Mouse (Mus musculus) kidney, adult 9 months (tissue): ENCODE results near the gene Phf11a.
"Not testable (repeated sequence)": the region's sequence is repeated elsewhere in the genome, so short reads cannot be mapped to it uniquely, and the experiment has no call there.

ENCODE experiments used
- DNase-seq: peaks from one replicate; pipeline ENCODE4 v3.0.0; 2022

Gene Phf11a

GRCm38 (mm10) chr14:59297391-59297790 is at the start of gene Phf11a:
Gene Phf11a, minus strand, starts transcription at chr14:59297522.
- peak; percentile 31 for DNase-seq

GRCm38 (mm10) chr14:59341189-59341588 is 43.9 kb upstream of the Phf11a start, which contains the start of gene Phf11b:
Gene Phf11b, minus strand, starts transcription at chr14:59341351.
- peak; percentile 32 for DNase-seq

- DNase-seq, result no peak
Observed at GRCm38 (mm10) chr14:59339541-59339940, 42.2 kb upstream of the Phf11a start.

GRCm38 (mm10) chr14:59336056-59336455 is 38.7 kb upstream of the Phf11a start:
- not testable (repeated sequence) for DNase-seq

- DNase-seq, result peak; percentile 17
Observed at GRCm38 (mm10) chr14:59330499-59330898, 33.2 kb upstream of the Phf11a start.

GRCm38 (mm10) chr14:59319970-59320369 is 22.6 kb upstream of the Phf11a start:
- DNase-seq, result not testable (repeated sequence)

- DNase-seq, result not testable (repeated sequence)
Observed at GRCm38 (mm10) chr14:59319036-59319435, 21.7 kb upstream of the Phf11a start.

- not testable (repeated sequence) for DNase-seq
Observed at GRCm38 (mm10) chr14:59291769-59292168, 5.6 kb downstream of the Phf11a start.

- DNase-seq, result not testable (repeated sequence)
Observed at GRCm38 (mm10) chr14:59274961-59275360, 22.4 kb downstream of the Phf11a start.

- DNase-seq, result peak; percentile 44
Observed at GRCm38 (mm10) chr14:59260056-59260455, 37.3 kb downstream of the Phf11a start, which contains the start of gene Gm6904. Gene Gm6904, minus strand, starts transcription at chr14:59260216.

GRCm38 (mm10) chr14:59255861-59256260 is 41.5 kb downstream of the Phf11a start:
- not testable (repeated sequence) for DNase-seq

- DNase-seq, result not testable (repeated sequence)
Observed at GRCm38 (mm10) chr14:59250350-59250749, 47.0 kb downstream of the Phf11a start.

- DNase-seq, result no peak
Observed at GRCm38 (mm10) chr14:59233635-59234034, 63.7 kb downstream of the Phf11a start.

- peak; percentile 29 for DNase-seq
Observed at GRCm38 (mm10) chr14:59232003-59232402, 65.3 kb downstream of the Phf11a start.

GRCm38 (mm10) chr14:59230331-59230966 is 66.9 kb downstream of the Phf11a start:
- no peak for DNase-seq

GRCm38 (mm10) chr14:59229822-59230221 is 67.5 kb downstream of the Phf11a start:
- DNase-seq, result no peak
